Mouse (Mus musculus) gastrocnemius, postnatal 4 days (tissue): ENCODE measurements around the gene Gm38100. TPM values are rescaled to one million over a fixed set of nuclear protein-coding genes. Genes with fewer than 3 reads are reported as not detected.

Source experiments
- DNase-seq, 2 experiments: peaks; one replicate each; pipeline ENCODE4 v3.0.0; 2021 to 2022; ENCODE audit warnings: low spot score in 2 of 2, mixed read lengths in 2 of 2
- long read RNA-seq, 2 experiments: library from polyadenylated mRNA; stranded (forward); transcript quantifications; one replicate each; pipeline ENCODE4 v2.0.0; 2021
- total RNA-seq, 2 experiments: library from RNA; stranded (reverse); gene quantifications; 2 replicates each; pipeline ENCODE4 v1.2.3; 2021

Gene Gm38100
- total RNA-seq: not detected
- long read RNA-seq, experiment 1: 0 reads
- long read RNA-seq, experiment 2: 0 reads

DNA sequence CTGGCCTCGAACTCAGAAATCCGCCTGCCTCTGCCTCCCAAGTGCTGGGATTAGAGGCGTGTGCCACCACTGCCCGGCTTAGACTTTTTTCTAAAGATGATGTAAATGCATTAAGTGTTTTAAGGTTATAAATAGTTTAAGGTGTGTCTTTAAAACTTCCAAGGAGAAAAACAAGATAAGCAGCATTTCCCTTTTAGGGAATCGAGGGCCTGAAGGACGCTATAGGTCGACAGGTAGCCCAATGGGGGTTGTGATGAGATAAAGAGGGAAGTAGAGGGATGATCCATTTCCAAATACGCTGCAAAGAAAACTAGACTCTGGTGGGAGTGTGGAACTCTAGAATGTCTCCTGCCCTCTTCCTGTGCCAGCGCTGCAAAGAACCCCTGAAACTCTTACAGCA is at the start of gene Gm38100:
TSS of gene Gm38100 (plus strand) at position 301 of the 400 bp plus-strand sequence.
- no peak for DNase-seq

- no peak for DNase-seq
Measured at GRCm38 (mm10) chr1:175870716-175871115, 49.4 kb upstream of the Gm38100 start.

DNA sequence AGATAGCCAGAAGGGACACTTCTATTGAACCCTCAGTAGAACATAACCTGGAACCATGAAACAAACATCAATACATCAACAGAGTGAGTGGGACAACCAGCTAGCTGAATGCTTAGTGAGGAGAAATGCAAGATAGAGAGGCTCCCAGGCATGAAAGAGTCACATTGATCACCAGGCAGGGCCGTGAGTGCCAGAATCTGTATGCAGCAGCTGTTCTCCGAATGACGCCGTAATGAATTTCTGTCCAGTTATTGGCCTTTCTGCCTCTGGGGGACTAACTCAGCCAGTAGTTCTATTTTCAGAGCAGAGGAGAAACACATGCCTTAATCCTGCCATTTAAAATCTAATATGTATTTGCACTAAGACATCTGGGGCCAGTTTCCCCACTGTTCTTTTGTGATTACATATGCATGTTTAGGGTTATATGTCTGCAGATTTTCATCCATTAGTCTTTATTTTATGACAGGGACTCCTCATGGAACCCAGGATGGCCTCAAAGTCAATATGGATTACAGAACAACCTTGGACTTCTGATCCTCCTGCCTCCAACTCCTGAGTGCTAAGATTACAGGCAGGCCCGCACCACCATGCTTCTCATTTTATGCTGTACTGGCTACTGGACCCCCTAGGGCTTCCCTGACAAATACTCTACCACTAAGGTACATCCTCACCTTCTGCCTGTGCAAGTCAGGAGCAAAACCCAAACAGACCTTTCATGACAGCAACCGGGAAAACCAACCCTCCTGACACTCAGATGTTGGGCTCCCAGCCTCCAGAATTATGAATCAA is 47.9 kb upstream of the Gm38100 start:
- peak in 1 of 2 experiments; percentile 40 for DNase-seq

GRCm38 (mm10) chr1:175880453-175881296 is 39.5 kb upstream of the Gm38100 start, which contains the start of gene Exo1:
TSS of gene Exo1 (plus strand) at chr1:175880581.
- DNase-seq: peak; percentile 70 to 87

DNA sequence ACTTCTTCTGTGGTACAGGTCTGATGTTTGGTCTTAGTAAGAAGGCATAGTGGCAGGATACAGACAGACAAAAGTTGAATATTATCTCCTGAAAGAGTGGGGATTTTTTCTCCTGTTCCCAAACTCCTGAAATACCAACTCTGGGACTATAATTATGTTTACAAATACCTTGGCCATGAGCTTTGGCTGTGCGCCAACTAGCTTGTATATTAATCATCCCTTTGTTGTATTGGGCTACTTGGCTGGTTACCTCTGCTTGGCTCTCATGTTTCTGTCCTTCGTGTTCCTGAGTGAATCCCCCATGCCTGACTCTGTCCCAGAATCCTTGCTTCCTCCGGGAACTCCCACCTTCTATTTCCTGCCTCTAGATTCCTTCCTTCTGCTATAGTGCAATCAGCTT is 36.7 kb upstream of the Gm38100 start:
- DNase-seq: no peak

- no peak for DNase-seq
Measured at GRCm38 (mm10) chr1:175893263-175893662, 26.9 kb upstream of the Gm38100 start.

- no peak for DNase-seq
Measured at GRCm38 (mm10) chr1:175893726-175894125, 26.4 kb upstream of the Gm38100 start.

GRCm38 (mm10) chr1:175911207-175911606 is 8.9 kb upstream of the Gm38100 start:
- no peak for DNase-seq

GRCm38 (mm10) chr1:175912038-175912437 is 8.1 kb upstream of the Gm38100 start:
- no peak for DNase-seq

DNA sequence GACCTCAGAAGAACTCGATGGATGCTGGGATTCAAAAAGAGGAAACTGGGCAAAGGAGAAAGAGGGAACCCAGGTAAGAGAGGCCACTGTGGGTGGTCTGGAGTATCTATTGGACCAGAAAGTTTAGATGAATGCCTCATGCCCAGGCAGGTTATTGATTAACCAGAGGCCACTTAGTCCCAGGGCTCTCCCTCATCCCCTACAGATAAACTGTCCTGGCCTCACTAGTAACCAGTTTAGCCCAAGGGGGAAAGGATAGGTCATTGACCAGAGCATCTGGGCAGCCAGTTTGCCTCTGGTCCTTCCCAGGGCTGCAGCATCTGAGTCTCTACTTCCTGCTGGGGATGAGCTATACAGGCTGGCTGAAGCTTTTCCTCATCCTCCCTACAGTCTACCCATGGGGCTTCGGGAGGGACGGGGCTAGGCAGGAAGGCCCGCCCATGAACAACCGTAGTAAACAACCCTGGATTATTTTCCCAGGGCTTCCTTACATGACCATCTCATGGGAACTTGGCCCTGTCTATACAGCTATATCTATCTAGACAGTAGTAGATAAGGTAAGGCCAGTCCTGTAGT is 6.3 kb upstream of the Gm38100 start:
- no peak for DNase-seq

DNA sequence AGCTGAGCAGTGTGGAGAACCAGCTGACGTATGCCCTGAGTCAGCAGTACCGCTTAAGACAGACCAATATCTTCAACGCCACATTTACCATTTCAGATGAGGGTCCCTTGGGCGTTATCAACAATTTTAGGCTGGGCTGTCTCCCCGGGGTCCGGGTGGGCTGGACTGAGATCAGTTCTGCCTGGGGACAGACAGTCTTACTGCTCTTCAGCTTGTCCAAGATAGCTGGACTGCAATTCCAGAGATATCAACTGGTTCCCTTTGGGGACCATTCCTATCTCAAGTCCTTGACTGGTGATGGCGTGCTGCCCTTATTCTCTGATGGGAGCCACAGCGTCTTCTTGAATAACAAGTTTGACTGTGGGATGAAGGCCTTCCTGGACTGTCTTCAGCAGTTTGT is 962 bp downstream of the Gm38100 start:
- no peak for DNase-seq

DNA sequence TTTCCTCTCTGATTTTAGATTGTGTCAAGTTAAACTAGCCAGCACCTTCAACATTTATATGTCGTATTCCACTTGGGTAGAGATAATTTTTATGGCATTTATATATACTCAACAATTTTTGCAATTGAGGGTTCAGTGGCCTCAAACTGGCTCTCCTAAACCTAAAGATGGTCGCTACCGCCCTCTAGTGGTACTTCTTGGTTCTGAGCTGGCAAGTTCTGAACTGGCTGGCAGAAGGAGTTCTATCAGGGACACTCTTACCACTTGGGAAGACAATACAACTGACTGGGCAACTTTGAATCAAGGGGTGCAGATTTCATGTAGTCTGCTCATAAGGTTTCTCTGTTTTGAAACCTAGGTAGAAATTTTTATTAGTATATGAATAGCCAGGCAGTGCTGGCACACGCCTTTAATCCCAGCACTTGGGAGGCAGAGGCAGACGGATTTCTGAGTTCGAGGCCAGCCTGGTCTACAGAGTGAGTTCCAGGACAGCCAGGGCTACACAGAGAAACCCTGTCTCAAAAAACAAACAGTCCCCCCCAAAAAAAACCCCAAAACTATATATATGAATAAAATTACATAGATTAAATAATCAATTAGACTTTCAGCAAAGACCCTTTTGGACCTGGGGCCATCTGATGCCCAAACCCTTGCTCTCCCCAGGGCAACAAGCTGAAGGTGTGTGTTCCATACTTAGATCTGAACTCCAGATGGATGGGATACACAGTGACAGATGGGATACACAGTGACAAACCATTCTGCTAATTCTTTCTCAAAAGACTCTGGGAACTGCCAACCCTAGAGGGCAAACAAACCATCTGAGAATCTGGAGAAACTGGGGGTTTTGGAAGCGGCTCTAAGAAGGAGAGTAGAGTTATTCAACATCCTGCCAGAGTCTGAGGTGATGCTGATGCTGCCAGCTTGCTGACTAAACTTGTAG is 4.0 kb downstream of the Gm38100 start:
- peak; percentile 53 to 71 for DNase-seq

- DNase-seq: no peak
Measured at GRCm38 (mm10) chr1:175931391-175931790, 11.3 kb downstream of the Gm38100 start.

GRCm38 (mm10) chr1:175936282-175936737 is 16.2 kb downstream of the Gm38100 start:
- peak; percentile 21 to 43 for DNase-seq

GRCm38 (mm10) chr1:175938731-175939130 is 18.6 kb downstream of the Gm38100 start:
- DNase-seq: no peak

GRCm38 (mm10) chr1:175943168-175943567 is 23.0 kb downstream of the Gm38100 start:
- DNase-seq: no peak

- no peak for DNase-seq
Measured at GRCm38 (mm10) chr1:175946718-175947315, 26.7 kb downstream of the Gm38100 start.

DNA sequence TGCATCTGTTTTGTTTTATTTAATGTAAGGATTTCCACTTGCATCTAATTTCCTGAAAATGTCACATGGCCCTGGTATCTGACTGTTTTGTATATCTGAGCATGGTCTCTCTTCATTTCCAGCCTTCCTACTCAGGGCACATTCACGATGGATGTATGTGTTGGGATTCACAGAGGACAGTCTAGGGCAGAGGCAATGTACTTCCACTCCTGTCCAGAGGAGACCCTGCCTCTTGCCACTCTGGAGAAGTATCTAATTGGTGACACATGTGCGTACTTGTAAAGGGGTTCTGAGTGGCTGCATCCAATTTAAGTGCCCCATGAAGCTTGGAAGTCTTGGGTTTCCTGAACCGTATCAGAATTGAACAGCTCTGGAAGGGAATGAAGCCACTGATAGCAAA is 30.3 kb downstream of the Gm38100 start:
- DNase-seq: no peak

GRCm38 (mm10) chr1:175950851-175951250 is 30.7 kb downstream of the Gm38100 start:
- no peak for DNase-seq

- no peak for DNase-seq
Measured at GRCm38 (mm10) chr1:175961786-175962185, 41.7 kb downstream of the Gm38100 start.
